Mouse (Mus musculus) adrenal gland, postnatal 14 days (tissue): Measurements from ENCODE around the gene Mlxipl. TPM values are rescaled to one million over a fixed set of nuclear protein-coding genes. Genes with fewer than 3 reads are reported as not detected.

Experiments
- DNase-seq: peaks from one replicate; pipeline ENCODE4 v3.0.0; 2021; ENCODE audit warnings: mixed read lengths
- total RNA-seq: library from RNA; stranded (reverse); gene quantifications from 2 replicates; pipeline ENCODE4 v1.2.3, GENCODE M21; 2021

The Mlxipl gene
- total RNA-seq, 1 experiment from 2014 or later = 80.7 TPM

GRCm38 (mm10) chr5:135079578-135079977 is 10.1 kb upstream of the Mlxipl start:
- DNase-seq = no peak

GRCm38 (mm10) chr5:135080539-135080938 is 9.2 kb upstream of the Mlxipl start:
- no peak for DNase-seq

GRCm38 (mm10) chr5:135086871-135087270 is 2.8 kb upstream of the Mlxipl start:
- no peak for DNase-seq

GRCm38 (mm10) chr5:135100981-135101380 is 11.3 kb downstream of the Mlxipl start:
- DNase-seq = no peak

- peak; percentile 42 for DNase-seq
Observed at GRCm38 (mm10) chr5:135103999-135104660, 14.4 kb downstream of the Mlxipl start.

- DNase-seq = peak; percentile 91
Observed at GRCm38 (mm10) chr5:135106758-135107256, 17.1 kb downstream of the Mlxipl start.

GRCm38 (mm10) chr5:135107521-135108501 is 18.1 kb downstream of the Mlxipl start:
- peak; percentile 93 for DNase-seq

GRCm38 (mm10) chr5:135109017-135109416 is 19.3 kb downstream of the Mlxipl start:
- DNase-seq = no peak

- peak; percentile 74 for DNase-seq
Observed at GRCm38 (mm10) chr5:135109426-135109825, 19.7 kb downstream of the Mlxipl start.

- DNase-seq = no peak
Observed at GRCm38 (mm10) chr5:135109976-135110375, 20.3 kb downstream of the Mlxipl start.

GRCm38 (mm10) chr5:135113782-135114181 is 24.1 kb downstream of the Mlxipl start:
- no peak for DNase-seq

- DNase-seq = no peak
Observed at GRCm38 (mm10) chr5:135115241-135115640, 25.6 kb downstream of the Mlxipl start.

- DNase-seq = peak; percentile 88
Observed at GRCm38 (mm10) chr5:135118589-135119081, 28.9 kb downstream of the Mlxipl start.

GRCm38 (mm10) chr5:135120753-135121152 is 31.1 kb downstream of the Mlxipl start:
- DNase-seq = no peak

GRCm38 (mm10) chr5:135126121-135126520 is 36.4 kb downstream of the Mlxipl start:
- DNase-seq = no peak

- no peak for DNase-seq
Observed at GRCm38 (mm10) chr5:135127669-135128068, 38.0 kb downstream of the Mlxipl start.

GRCm38 (mm10) chr5:135129747-135130146 is 40.1 kb downstream of the Mlxipl start:
- no peak for DNase-seq

- no peak for DNase-seq
Observed at GRCm38 (mm10) chr5:135133736-135134405, 44.2 kb downstream of the Mlxipl start.

- DNase-seq = peak; percentile 65
Observed at GRCm38 (mm10) chr5:135134534-135134933, 44.8 kb downstream of the Mlxipl start.

- DNase-seq = no peak
Observed at GRCm38 (mm10) chr5:135139881-135140280, 50.2 kb downstream of the Mlxipl start.

- DNase-seq = no peak
Observed at GRCm38 (mm10) chr5:135144469-135144868, 54.8 kb downstream of the Mlxipl start.

- DNase-seq = no peak
Observed at GRCm38 (mm10) chr5:135145532-135145931, 55.8 kb downstream of the Mlxipl start.
